Mouse (Mus musculus) embryonic fibroblast, embryonic 13.5 days (primary cell): ENCODE results near the gene Hist2h2ac. TPM values are rescaled to one million over a fixed set of nuclear protein-coding genes. Genes with fewer than 3 reads are reported as not detected.
"Not testable (repeated sequence)": the region's sequence is repeated elsewhere in the genome, so short reads cannot be mapped to it uniquely, and the experiment has no call there.

ENCODE experiments used
- H3K27ac ChIP-seq: 2 replicates; pipeline ENCODE4 v1.5.1; 2012; ENCODE audit warnings: low read length, control low read depth, inconsistent platforms; ENCODE audit not compliant: insufficient read depth
- H3K4me1 ChIP-seq: 2 replicates; pipeline ENCODE4 v1.6.1; 2011; ENCODE audit warnings: low read length; ENCODE audit not compliant: control insufficient read depth, insufficient read depth
- H3K4me3 ChIP-seq: 2 replicates; pipeline ENCODE4 v1.5.1; 2011; ENCODE audit warnings: mild to moderate bottlenecking, control low read depth, low read length; ENCODE audit not compliant: insufficient read depth
- CTCF ChIP-seq: IDR thresholded peaks from 2 replicates; pipeline ENCODE4 v1.5.1; 2011; ENCODE audit warnings: mild to moderate bottlenecking, control low read depth, low read length, moderate library complexity, borderline replicate concordance; ENCODE audit not compliant: insufficient read depth
- POLR2A ChIP-seq: IDR thresholded peaks from 2 replicates; pipeline ENCODE4 v1.6.1; 2011; ENCODE audit warnings: low read depth, mild to moderate bottlenecking, control low read depth, low read length, moderate library complexity
- polyA plus RNA-seq: library from polyadenylated mRNA; stranded (reverse); fragments of >200 nt; gene quantifications from 2 replicates; pipeline ENCODE4 v1.2.4, GENCODE M21; 2011; ENCODE audit warnings: low read depth; ENCODE audit not compliant: missing spikeins, insufficient read length

The Hist2h2ac gene
- polyA plus RNA-seq, 1 experiment: 5.3 TPM

GRCm38 (mm10) chr3:96230404-96230803, 9.7 kb upstream of the Hist2h2ac start:
- TF ChIP-seq CTCF: no peak
- TF ChIP-seq POLR2A: no peak
- Histone ChIP-seq H3K27ac (no peak overlapping the region), H3K4me3 (no peak overlapping the region), H3K4me1 (peaks cover 8% of the 10 kb centered on the region)

DNA sequence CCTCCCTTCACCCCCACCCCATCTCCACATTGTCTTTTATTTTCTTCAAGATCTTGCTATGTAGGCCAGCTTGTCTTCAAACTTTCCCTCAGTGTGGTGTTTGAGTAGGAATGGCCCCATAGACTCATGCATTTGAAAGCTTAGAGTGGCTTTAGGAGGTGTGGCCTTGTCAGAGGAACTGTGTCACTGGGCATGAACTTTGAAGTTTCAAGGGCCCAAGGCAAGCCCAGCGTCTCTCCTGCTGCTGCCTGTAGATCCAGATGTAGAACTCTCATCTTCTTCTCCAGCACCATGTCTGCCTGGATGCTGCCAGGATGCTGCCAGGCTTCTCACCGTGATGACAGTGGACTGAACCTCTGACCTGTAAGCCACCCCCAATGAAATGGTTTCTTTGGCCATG, 8.1 kb upstream of the Hist2h2ac start:
- TF ChIP-seq CTCF: no peak
- no peak for TF ChIP-seq POLR2A
- Histone ChIP-seq H3K27ac (no peak overlapping the region), H3K4me3 (no peak overlapping the region), H3K4me1 (peaks cover 8% of the 10 kb centered on the region)

DNA sequence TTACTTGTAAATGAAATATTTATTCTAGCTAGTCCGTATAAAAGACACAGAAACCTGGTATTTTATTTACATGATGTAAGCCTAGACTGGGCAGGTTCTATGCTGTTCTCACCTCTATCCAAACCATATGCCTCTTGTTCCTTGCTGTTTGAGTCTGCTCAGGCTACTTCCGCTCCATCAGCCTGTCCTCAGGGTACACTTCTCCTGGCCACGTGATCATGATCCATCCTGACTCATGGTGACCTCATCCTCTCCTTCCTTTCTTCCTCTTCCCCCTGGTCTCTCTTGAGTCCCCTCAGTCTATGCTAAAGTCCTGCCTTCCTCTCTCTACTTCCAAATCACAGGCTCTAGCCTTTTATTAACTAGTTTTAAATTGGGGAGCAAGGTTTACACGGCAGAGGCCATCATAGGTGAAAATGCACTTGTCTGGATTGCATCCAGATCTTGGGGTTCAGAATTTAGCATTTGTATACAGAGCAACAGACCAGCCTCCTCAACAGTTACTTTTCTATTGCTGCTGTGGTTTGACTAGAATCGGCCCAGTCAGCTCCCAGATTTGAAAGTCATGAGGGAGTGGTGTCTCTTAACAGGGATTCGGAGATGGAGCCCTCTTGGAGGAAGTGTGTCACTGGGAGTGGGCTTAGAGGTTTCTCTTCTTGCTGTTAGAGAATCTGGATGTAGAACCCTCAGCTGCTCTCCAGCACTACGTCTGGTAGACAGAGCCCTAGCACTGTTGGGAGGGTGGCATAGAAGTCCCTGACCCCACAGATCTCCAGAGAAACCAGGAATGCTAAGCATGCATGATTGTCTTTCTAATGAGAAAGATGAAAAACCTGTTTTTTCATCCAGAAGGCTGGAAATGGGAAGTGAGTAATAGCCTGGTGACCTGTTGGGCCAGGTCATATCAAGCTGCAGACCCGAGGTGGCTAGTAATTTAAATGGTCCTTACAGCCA, 6.3 kb upstream of the Hist2h2ac start:
- Histone ChIP-seq H3K27ac (peak overlapping the region; percentile 57), H3K4me1 (peaks cover 8% of the 10 kb centered on the region), H3K4me3 (no peak overlapping the region)
- TF ChIP-seq CTCF (no peak), POLR2A (no peak)

- H3K4me3 ChIP-seq: no peak overlapping the region
- TF ChIP-seq POLR2A: no peak
- TF ChIP-seq CTCF: no peak
- no peak overlapping the region for H3K27ac ChIP-seq
- H3K4me1 ChIP-seq: peaks cover 10% of the 10 kb centered on the region
These were observed 4.7 kb upstream of the Hist2h2ac start for GRCm38 (mm10) chr3:96225421-96225820.

DNA sequence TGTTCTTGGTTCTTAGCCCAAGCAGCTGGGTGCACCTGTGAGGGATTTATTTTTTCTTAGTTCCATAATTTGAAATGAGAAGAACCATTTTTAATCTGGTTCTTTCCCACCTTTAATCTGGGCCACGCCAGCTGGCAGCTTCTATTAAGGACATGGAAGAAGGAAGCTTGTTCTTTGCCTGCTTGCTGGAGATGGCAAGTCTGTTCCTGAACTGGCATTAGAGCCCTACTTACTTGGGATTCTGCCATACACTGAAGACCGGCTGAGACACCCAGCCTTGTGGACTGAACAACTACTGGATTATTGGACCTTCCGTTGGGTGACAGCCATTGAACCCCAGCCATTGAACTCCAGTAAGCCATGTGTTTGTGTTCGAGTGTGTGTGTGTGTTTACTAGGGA, 2.1 kb upstream of the Hist2h2ac start:
- Histone ChIP-seq H3K4me1 (peaks cover 13% of the 10 kb centered on the region), H3K4me3 (no peak overlapping the region), H3K27ac (no peak overlapping the region)
- TF ChIP-seq CTCF: no peak
- no peak for TF ChIP-seq POLR2A

GRCm38 (mm10) chr3:96221640-96222038, 959 bp upstream of the Hist2h2ac start:
- Histone ChIP-seq H3K4me3 (peak overlapping the region; percentile 30), H3K4me1 (peaks cover 5% of the 10 kb centered on the region), H3K27ac (peak overlapping the region; percentile 75)
- TF ChIP-seq POLR2A (no peak), CTCF (no peak)

- Histone ChIP-seq H3K4me3 (peak overlapping the region; percentile 74), H3K27ac (peak overlapping the region; percentile 97)
- peak; percentile 23 for TF ChIP-seq POLR2A
- not testable (repeated sequence) for H3K4me1 ChIP-seq
These were observed 432 bp downstream of the Hist2h2ac start for GRCm38 (mm10) chr3:96220131-96220764.

DNA sequence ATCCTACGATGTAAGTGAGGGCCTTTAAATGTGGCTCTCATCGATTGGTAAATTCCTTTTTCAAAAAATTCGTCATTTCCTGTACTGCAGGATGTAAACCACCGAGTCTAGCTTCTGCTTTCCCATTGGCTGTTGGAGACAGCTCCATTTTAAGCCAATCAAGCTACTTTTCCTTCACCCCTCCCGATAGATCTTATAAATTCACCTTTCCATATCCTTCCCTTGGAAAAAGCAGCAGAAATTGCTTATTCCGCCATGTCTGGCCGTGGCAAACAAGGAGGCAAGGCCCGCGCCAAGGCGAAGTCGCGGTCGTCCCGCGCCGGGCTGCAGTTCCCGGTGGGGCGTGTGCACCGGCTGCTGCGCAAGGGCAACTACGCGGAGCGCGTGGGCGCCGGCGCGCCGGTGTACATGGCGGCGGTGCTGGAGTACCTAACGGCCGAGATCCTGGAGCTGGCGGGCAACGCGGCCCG, 984 bp downstream of the Hist2h2ac start, which contains the start of the genes Bola1 and Hist2h2ab:
Gene Bola1 (minus strand): TSS at position 49 of the 470 bp plus-strand sequence.
Gene Hist2h2ab (plus strand): TSS at position 205 of the 470 bp plus-strand sequence.
- Histone ChIP-seq H3K27ac (peak within 1 kb of the TSS; percentile 97), H3K4me1 (peaks cover 5% of the 10 kb centered on the region), H3K4me3 (peak within 1 kb of the TSS; percentile 74)
- no peak for TF ChIP-seq CTCF
- peak; percentile 78 for TF ChIP-seq POLR2A

- TF ChIP-seq POLR2A (peak; percentile 49; the same call in 1 of the 2 replicates), CTCF (no peak)
- Histone ChIP-seq H3K27ac (peak overlapping the region; percentile 97), H3K4me1 (peaks cover 5% of the 10 kb centered on the region), H3K4me3 (peak overlapping the region; percentile 74)
These were observed 1.5 kb downstream of the Hist2h2ac start for GRCm38 (mm10) chr3:96219191-96219641.
